Mouse (Mus musculus): Measurements from ENCODE around the gene Jun. TPM values are rescaled to one million over a fixed set of nuclear protein-coding genes. Genes with fewer than 3 reads are reported as not detected.
A peak's percentile ranks its signal among the peaks of the same experiment; 100 is the strongest.

Jun gene
- 100 to 1,000 TPM; 108 to 114 TPM for total RNA-seq (2021)

- DNase-seq: peak; percentile 100
Observed at GRCm38 (mm10) chr4:95052025-95052899, at the start of gene Jun. TSS of gene Jun (minus strand) at chr4:95052222.

- DNase-seq: no peak
Observed at GRCm38 (mm10) chr4:95101684-95102083, 49.7 kb upstream of the Jun start.

- DNase-seq: no peak
Observed at GRCm38 (mm10) chr4:95100694-95101093, 48.7 kb upstream of the Jun start.

GRCm38 (mm10) chr4:95099373-95099772 lies 47.4 kb upstream of the Jun start:
- DNase-seq: no peak

GRCm38 (mm10) chr4:95098722-95099097 lies 46.7 kb upstream of the Jun start:
- no peak for DNase-seq

GRCm38 (mm10) chr4:95097942-95098721 lies 46.1 kb upstream of the Jun start:
- DNase-seq: no peak

- no peak for DNase-seq
Observed at GRCm38 (mm10) chr4:95096731-95097130, 44.7 kb upstream of the Jun start.

- DNase-seq: no peak
Observed at GRCm38 (mm10) chr4:95095911-95096310, 43.9 kb upstream of the Jun start.

GRCm38 (mm10) chr4:95095355-95095754 lies 43.3 kb upstream of the Jun start:
- DNase-seq: no peak

GRCm38 (mm10) chr4:95094700-95095113 lies 42.7 kb upstream of the Jun start:
- no peak for DNase-seq

- DNase-seq: no peak
Observed at GRCm38 (mm10) chr4:95093615-95094014, 41.6 kb upstream of the Jun start.

- DNase-seq: no peak
Observed at GRCm38 (mm10) chr4:95092516-95092915, 40.5 kb upstream of the Jun start.

GRCm38 (mm10) chr4:95091536-95091935 lies 39.5 kb upstream of the Jun start:
- no peak for DNase-seq

- no peak for DNase-seq
Observed at GRCm38 (mm10) chr4:95089968-95090367, 37.9 kb upstream of the Jun start.

- no peak for DNase-seq
Observed at GRCm38 (mm10) chr4:95089053-95089452, 37.0 kb upstream of the Jun start.

- no peak for DNase-seq
Observed at GRCm38 (mm10) chr4:95083957-95084356, 31.9 kb upstream of the Jun start.

GRCm38 (mm10) chr4:95083191-95083729 lies 31.2 kb upstream of the Jun start:
- no peak for DNase-seq

GRCm38 (mm10) chr4:95082481-95083088 lies 30.6 kb upstream of the Jun start:
- no peak for DNase-seq

- no peak for DNase-seq
Observed at GRCm38 (mm10) chr4:95081632-95082031, 29.6 kb upstream of the Jun start.

- no peak for DNase-seq
Observed at GRCm38 (mm10) chr4:95078625-95079024, 26.6 kb upstream of the Jun start.

GRCm38 (mm10) chr4:95076279-95076678 lies 24.3 kb upstream of the Jun start:
- no peak for DNase-seq

- DNase-seq: no peak
Observed at GRCm38 (mm10) chr4:95075591-95076002, 23.6 kb upstream of the Jun start.

GRCm38 (mm10) chr4:95074319-95074718 lies 22.3 kb upstream of the Jun start:
- DNase-seq: no peak

Data from layer of hippocampus, postnatal 36 days (tissue).